Mouse (Mus musculus): ENCODE data around the gene Cdkl2. TPM values are rescaled to one million over a fixed set of nuclear protein-coding genes. Genes with fewer than 3 reads are reported as not detected.

The Cdkl2 gene
- total and polyA plus RNA-seq, 3 experiments: 0.51 to 1.0 (median 0.54) TPM

GRCm38 (mm10) chr5:92082821-92083401 is 39.2 kb upstream of the Cdkl2 start:
- H3K4me1 ChIP-seq (ENCODE audit: control insufficient read depth in 1 of 2, insufficient read depth in 2 of 2): peaks cover 4 to 42% of the 10 kb centered on the region in 2 experiments; a peak in 3 of 4 replicates
- dilution Hi-C loops (cut with MboI; ENCODE audit: extremely low pct_ligation_motif_present, extremely low pct_unique_long_range_greater_than_20kb, low sequenced_read_pairs): no loop called here
- peaks cover 0 to 9% of the 10 kb centered on the region in 2 experiments for H3K36me3 ChIP-seq (replicated peaks in 1 of 2; ENCODE audit: control insufficient read depth in 1 of 2, insufficient read depth in 1 of 2, low read length in 1 of 2)
- in situ Hi-C loops (cut with MboI; ENCODE audit: low pct_ligation_motif_present, low pct_unique_long_range_greater_than_20kb, low sequenced_read_pairs): no loop called here
- peak overlapping the region; percentile 72 for H3K4me2 ChIP-seq (ENCODE audit: insufficient read depth, low read depth, poor library complexity, severe bottlenecking)
- no peaks in the 10 kb centered on the region for H3K27me3 ChIP-seq (replicated peaks)
- peak overlapping the region; percentile 81 for H3K9ac ChIP-seq (ENCODE audit: insufficient read depth, low read depth)
- TF ChIP-seq BHLHE40 (IDR thresholded peaks at IDR 0.05; ENCODE audit: low read depth, low read length) (no peak), MYC (IDR thresholded peaks at IDR 0.05; ENCODE audit: low read depth, low read length) (no peak), MXI1 (IDR thresholded peaks at IDR 0.05; ENCODE audit: low read depth, low read length) (no peak), UBTF (IDR thresholded peaks at IDR 0.05; ENCODE audit: low read depth, low read length) (0 out of 2 replicates have a peak, but pooled peaks have one; percentile 4), JUN (IDR thresholded peaks at IDR 0.05; ENCODE audit: insufficient read depth, low read depth, low read length) (no peak), SIN3A (IDR thresholded peaks at IDR 0.05; ENCODE audit: low read length) (no peak; the same call in 1 of the 2 replicates), PAX5 (IDR thresholded peaks at IDR 0.05; ENCODE audit: low read length) (no peak)
- H3K79me2 ChIP-seq (replicated peaks; ENCODE audit: control insufficient read depth, extremely low read depth, insufficient read depth, poor library complexity, severe bottlenecking): peaks cover 46% of the 10 kb centered on the region
- peak overlapping the region; percentile 95 for H3K27ac ChIP-seq (ENCODE audit: insufficient read depth, low read depth)
- H3K9me3 ChIP-seq (replicated peaks; ENCODE audit: low read length): no peaks in the 10 kb centered on the region
- peak; percentile 48 for DNase-seq (ENCODE audit: extremely low read depth)
- H3K4me3 ChIP-seq (replicated peaks in 1 of 3; ENCODE audit: low read depth in 2 of 3, low read length in 2 of 3, poor library complexity in 1 of 3): peak overlapping the region; percentile 96 to 99 (median 98)

GRCm38 (mm10) chr5:92081326-92081725 is 37.6 kb upstream of the Cdkl2 start:
- no peak for TF ChIP-seq TCF12 (IDR thresholded peaks at IDR 0.05; ENCODE audit: low read depth, low read length)
- TF ChIP-seq NELFE (IDR thresholded peaks at IDR 0.05; ENCODE audit: low read depth, low read length): no peak
- no peak for TF ChIP-seq GABPA (IDR thresholded peaks at IDR 0.05; ENCODE audit: insufficient replicate concordance, low read depth, low read length)
- TF ChIP-seq SMC3 (IDR thresholded peaks at IDR 0.05; ENCODE audit: low read depth, low read length): no peak
- TF ChIP-seq TBP (conservative IDR thresholded peaks at IDR 0.05; ENCODE audit: low read depth, low read length): no peak
- no peak for TF ChIP-seq RCOR1 (conservative IDR thresholded peaks at IDR 0.05; ENCODE audit: low read depth, low read length)
- no peak for TF ChIP-seq MYC (IDR thresholded peaks at IDR 0.05; ENCODE audit: low read depth, low read length)
- TF ChIP-seq JUND (conservative IDR thresholded peaks at IDR 0.05; ENCODE audit: low read depth, low read length): no peak
- no peak for TF ChIP-seq ETS1 (conservative IDR thresholded peaks at IDR 0.05; ENCODE audit: low read depth, low read length)
- no peak for TF ChIP-seq IRF4 (IDR thresholded peaks at IDR 0.05; ENCODE audit: low read depth, low read length)
- no peak for TF ChIP-seq MXI1 (IDR thresholded peaks at IDR 0.05; ENCODE audit: low read depth, low read length)
- no peak for TF ChIP-seq MAZ (IDR thresholded peaks at IDR 0.05; ENCODE audit: low read depth, low read length)
- TF ChIP-seq NRF1 (IDR thresholded peaks at IDR 0.05; ENCODE audit: low read depth, low read length): no peak
- TF ChIP-seq ZC3H11A (IDR thresholded peaks at IDR 0.05; ENCODE audit: low read depth, low read length): no peak
- TF ChIP-seq CTCF (conservative IDR thresholded peaks at IDR 0.05 in 1 of 2, IDR thresholded peaks at IDR 0.05 in 1 of 2; ENCODE audit: low read depth in 2 of 2, low read length in 2 of 2): no peak
- no peak for TF ChIP-seq MAX (IDR thresholded peaks at IDR 0.05; ENCODE audit: low read length)
- in situ Hi-C loops (cut with MboI; ENCODE audit: low pct_ligation_motif_present, low pct_unique_long_range_greater_than_20kb, low sequenced_read_pairs) (no loop called here), dilution Hi-C loops (cut with MboI; ENCODE audit: extremely low pct_ligation_motif_present, extremely low pct_unique_long_range_greater_than_20kb, low sequenced_read_pairs) (no loop called here)
- H3K4me1 ChIP-seq (ENCODE audit: control insufficient read depth in 1 of 2, insufficient read depth in 2 of 2): peaks cover 4 to 45% of the 10 kb centered on the region in 2 experiments; a peak in 3 of 4 replicates
- H3K4me3 ChIP-seq (replicated peaks in 1 of 3; ENCODE audit: low read depth in 2 of 3, low read length in 2 of 3, poor library complexity in 1 of 3): peak overlapping the region in 2 of 3 experiments; percentile 96 to 99
- H3K36me3 ChIP-seq (replicated peaks in 1 of 2; ENCODE audit: control insufficient read depth in 1 of 2, insufficient read depth in 1 of 2, low read length in 1 of 2): peaks cover 0 to 20% of the 10 kb centered on the region in 2 experiments
- H3K9me3 ChIP-seq (replicated peaks; ENCODE audit: low read length): no peaks in the 10 kb centered on the region
- H3K27ac ChIP-seq (ENCODE audit: insufficient read depth, low read depth): no peak overlapping the region
- H3K79me2 ChIP-seq (replicated peaks; ENCODE audit: control insufficient read depth, extremely low read depth, insufficient read depth, poor library complexity, severe bottlenecking): peaks cover 61% of the 10 kb centered on the region
- H3K27me3 ChIP-seq (replicated peaks): no peaks in the 10 kb centered on the region
- peak overlapping the region; percentile 72 for H3K4me2 ChIP-seq (ENCODE audit: insufficient read depth, low read depth, poor library complexity, severe bottlenecking)
- DNase-seq (ENCODE audit: extremely low read depth): no peak
- peak overlapping the region; percentile 81 for H3K9ac ChIP-seq (ENCODE audit: insufficient read depth, low read depth)
